Mouse (Mus musculus): Measurements from ENCODE around the gene Marveld2.
A peak's percentile ranks its signal among the peaks of the same experiment; 100 is the strongest.

The Marveld2 gene

GRCm38 (mm10) chr13:100600317-100600716 lies 16.5 kb downstream of the Marveld2 start:
- no peak for DNase-seq (ENCODE audit: low read depth, low spot score)

DNA sequence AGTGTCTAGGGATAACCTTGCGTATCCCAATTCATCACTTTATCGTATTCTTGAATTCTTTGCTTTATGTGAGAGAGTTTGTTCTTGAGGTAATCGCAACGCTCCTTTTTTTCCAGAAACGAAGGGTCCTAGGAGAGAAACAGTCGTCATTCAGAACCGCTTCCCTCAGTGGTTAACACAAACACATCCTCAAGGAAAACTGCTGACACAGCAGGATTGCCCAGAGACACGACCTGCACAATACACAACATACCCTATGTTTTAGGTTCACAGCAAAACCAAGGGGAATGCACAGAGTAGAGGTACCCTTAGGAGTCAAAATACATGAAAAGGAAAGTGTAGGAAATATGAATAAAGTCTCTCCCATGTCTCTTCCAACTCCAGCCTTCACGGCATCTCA lies 19.5 kb downstream of the Marveld2 start:
- DNase-seq (ENCODE audit: low read depth, low spot score) = no peak

DNA sequence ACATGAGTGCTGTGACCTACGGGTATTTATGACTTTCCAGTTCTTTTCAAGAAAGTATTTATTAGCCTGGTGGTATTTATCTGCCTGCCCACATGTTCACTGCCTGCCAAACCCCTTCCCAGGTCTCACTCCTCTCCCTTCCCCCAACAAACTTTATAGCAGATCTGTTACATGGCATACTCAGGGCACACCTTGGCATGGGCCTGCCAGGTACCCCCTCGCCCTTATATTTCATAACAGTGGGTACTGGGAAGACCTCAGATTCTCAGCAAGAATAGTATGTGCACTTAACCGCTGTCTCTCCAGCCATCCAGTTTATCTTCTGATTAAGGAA lies 21.3 kb downstream of the Marveld2 start:
- DNase-seq (ENCODE audit: low read depth, low spot score) = no peak

DNA sequence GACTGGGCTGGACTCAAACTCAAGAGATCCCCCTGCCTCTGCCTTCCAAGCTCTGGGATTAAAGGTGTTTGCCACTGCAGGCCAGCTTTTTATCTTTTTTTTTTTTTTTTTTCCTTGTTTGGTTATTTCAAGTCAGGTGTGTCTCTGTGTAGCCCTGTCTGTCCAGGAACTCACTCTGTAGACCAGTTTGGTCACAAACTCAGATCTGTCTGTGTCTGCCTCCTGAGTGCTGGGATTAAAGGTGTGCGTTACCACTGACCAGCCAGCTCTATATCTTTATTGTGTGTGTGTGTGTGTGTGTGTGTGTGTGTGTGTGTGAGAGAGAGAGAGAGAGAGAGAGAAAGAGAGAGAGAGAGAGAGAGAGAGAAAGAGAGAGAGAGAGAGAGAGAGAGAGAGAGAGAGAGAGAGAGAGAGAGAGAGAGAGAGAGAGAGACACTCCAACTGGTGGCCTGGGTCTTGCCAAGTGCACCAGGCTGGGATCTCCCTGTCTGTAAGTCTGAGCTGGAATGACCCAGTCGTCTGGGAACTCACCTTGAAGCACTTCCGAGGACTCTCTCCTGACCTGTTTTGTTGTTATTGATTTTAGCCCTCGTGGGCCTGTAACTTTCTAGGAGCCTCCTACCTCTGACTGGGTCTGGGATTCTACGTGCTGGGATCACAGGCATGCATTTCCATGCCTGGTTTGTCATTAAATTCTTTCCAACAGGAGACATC lies 21.8 kb downstream of the Marveld2 start:
- DNase-seq (ENCODE audit: low read depth, low spot score) = no peak

- peak; percentile 84 for DNase-seq (ENCODE audit: low read depth, low spot score)
Measured at GRCm38 (mm10) chr13:100594041-100594792, 22.6 kb downstream of the Marveld2 start.

GRCm38 (mm10) chr13:100588646-100589045 lies 28.1 kb downstream of the Marveld2 start:
- DNase-seq (ENCODE audit: low read depth, low spot score) = peak; percentile 43

- no peak for DNase-seq (ENCODE audit: low read depth, low spot score)
Measured at GRCm38 (mm10) chr13:100582144-100582543, 34.6 kb downstream of the Marveld2 start.

GRCm38 (mm10) chr13:100581701-100582100 lies 35.1 kb downstream of the Marveld2 start:
- DNase-seq (ENCODE audit: low read depth, low spot score) = no peak

DNA sequence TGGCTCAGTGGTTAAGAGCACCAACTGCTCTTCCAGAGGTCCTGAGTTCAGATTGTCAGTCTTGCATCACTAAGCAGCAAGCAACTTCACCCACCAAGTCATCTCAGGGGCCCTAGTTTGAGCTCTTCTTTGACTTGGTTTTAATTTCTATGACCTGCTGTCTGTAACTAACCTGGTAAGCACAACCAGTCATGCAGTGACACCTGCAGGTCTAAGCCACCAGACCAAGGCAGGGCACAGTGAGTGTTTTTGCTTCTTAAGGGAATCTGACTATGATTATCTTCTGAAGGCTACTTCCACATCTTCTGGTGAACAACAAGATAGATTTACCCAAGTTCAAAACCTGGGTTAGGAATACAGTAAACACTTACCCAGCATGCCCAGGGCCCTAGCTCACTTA lies 36.8 kb downstream of the Marveld2 start:
- no peak for DNase-seq (ENCODE audit: low read depth, low spot score)

GRCm38 (mm10) chr13:100579220-100579619 lies 37.6 kb downstream of the Marveld2 start:
- no peak for DNase-seq (ENCODE audit: low read depth, low spot score)

DNA sequence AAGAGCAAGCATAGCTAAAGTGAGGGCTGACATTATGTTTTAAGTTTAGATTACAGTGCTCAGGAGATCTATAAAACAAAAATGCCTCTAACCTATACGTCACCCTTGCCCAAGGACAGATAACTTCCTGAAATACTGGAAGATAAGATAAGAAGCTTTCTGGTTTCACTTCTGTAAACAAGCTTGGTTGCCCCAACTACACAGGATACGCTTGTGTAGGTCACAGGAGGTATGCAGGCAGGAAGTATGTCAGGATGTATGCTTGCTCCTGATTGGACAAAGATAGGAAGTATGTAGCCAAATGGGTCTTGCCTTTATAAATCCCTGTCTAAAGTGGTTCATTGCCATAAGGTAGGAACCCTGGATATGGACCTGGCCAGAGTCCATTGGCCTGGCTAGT lies 40.8 kb downstream of the Marveld2 start:
- peak; percentile 56 for DNase-seq (ENCODE audit: low read depth, low spot score)

DNA sequence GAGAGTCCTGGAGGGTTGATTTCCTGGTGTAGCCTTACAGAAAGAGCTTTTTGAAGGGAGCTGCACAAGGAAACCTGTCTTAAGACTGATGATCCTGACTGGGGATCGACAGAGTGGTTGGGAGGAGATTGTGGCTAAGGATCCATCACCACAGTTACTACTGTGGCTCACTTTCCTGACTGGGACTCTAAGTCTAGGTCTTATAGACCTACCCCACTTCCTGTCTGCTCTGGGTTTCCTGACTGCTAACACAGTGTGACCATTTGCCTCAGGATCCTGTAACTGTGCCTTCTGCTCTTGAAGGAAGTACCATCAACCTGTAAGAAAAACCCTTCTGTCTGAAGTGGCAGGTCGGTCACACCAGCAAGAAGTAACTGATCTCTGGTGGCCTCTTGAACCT lies 46.1 kb downstream of the Marveld2 start:
- DNase-seq (ENCODE audit: low read depth, low spot score) = no peak

DNA sequence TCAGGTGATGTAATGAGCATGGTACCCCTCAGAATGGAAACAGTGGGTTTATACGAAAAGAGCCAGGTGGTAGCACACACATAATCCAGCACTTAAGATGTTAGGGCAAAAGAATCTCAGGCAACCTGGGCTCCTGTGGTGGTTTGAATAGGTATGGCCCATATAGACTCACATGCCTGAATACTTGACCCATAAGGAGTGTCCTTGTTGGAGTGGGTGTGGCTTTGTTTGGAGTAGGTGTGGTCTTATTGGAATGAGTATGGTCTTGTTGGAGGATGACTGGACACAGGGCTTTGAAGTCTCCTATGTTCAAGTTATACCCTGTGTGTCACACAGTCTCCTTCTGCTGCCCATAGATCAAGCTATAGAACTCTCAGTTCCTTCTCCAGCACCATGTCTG lies 48.4 kb downstream of the Marveld2 start:
- DNase-seq (ENCODE audit: low read depth, low spot score) = no peak

GRCm38 (mm10) chr13:100559449-100559848 lies 57.3 kb downstream of the Marveld2 start:
- no peak for DNase-seq (ENCODE audit: low read depth, low spot score)

- no peak for DNase-seq (ENCODE audit: low read depth, low spot score)
Measured at GRCm38 (mm10) chr13:100557011-100557410, 59.8 kb downstream of the Marveld2 start.

DNA sequence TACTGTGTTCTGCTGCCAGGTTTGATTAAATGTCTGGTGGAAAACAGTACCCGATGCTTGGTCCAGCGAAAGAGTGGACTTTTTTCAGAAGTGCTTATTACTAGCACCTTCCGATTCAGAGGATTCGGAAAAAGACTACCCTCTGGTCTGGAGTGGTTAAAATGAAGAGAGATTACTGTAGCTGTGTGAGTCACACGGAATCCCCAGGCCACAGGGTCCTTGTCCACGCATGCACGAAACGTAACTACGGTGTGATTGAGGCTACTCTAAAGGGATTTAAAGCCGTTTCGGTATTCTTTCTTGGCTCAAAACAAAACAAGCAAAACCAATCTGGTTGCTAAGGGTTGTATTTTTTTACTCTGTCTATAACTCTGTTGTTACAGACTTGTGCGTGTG lies 63.7 kb downstream of the Marveld2 start:
- DNase-seq (ENCODE audit: low read depth, low spot score) = no peak

DNA sequence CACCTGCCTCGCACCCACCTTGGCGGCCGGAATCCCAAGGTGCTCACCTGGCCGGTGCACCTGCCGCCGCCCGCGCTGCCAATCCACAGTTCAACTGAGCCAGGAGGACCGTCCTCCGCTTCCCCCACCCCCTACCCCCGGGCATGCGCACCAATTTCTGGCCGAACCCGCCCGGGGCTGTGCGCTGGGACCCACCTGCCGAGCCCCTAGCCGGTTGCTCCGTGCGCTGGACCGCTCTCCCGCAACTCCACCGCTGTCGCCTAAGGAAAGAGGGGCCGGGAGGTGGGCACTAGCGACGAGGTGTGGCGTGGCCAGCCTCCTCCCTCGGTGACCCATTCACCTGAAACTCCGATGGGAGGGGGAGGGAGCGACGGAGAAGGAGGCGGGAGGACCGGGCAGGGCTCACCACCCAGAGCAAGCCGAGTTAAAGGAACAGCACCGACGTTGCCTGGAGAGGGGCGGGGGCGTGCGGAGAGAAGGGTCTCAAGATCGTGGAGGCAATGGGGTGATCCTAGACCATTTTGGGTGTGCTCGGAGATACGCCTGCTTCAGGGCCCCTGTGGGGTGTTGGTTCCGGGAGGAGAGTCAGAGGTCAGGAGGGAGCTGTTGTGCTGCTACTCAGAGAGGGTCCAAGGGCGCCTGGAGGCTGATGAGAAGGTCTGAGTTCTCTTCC lies 64.3 kb downstream of the Marveld2 start, which contains the start of gene Ocln:
Ocln (minus strand) TSS at position 350 of the 673 bp plus-strand sequence.
- DNase-seq (ENCODE audit: low read depth, low spot score) = peak; percentile 11

GRCm38 (mm10) chr13:100552009-100552368 lies 64.8 kb downstream of the Marveld2 start:
- no peak for DNase-seq (ENCODE audit: low read depth, low spot score)

GRCm38 (mm10) chr13:100551371-100552008 lies 65.3 kb downstream of the Marveld2 start:
- DNase-seq (ENCODE audit: low read depth, low spot score) = peak; percentile 1

DNA sequence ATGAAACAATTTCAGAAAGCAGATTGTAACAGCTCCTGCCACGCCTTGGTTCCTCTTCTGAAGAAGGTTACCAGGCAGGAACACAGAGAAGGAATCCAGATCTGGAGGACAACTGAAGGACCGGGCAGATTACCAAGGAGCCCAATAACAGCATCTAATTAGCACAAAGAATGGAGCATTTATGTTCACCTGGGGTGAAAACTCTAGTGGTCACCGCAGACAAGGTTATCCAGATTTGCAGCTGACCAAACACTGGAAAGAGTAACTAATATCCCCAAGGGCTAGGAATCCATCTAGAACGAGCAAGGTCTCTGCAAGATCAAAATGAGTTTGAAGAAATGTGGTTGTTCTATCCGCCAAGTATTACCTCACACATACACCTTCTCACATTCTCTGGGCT lies 69.5 kb downstream of the Marveld2 start:
- no peak for DNase-seq (ENCODE audit: low read depth, low spot score)

Measured in CD4-positive, CD25-positive, alpha-beta regulatory T cell, adult 2 months (primary cell).